ENCODE assay signal across 31 mouse cellular contexts in the genomic region with DNA sequence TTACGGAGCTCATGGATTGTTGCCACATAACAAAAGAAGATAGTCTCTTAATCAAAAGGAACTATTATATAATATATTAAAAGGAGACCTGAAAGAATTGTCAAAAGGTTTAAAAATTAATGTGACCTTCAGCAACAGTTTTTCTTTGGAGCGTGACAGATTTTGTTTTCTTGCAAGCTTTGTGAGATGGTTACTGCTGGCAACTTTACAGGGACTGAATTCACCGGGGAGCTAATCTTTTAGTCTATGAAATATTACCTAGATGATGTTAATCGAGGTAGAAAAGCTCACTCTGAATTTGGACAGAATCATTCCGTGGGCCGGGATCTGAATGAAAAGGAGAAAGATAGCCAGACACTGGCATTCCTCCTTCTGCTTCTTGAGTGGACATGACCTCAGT.
"Had no signal": no experiment of that assay in that cellular context is flagged by ENCODE, and none has a peak within 500 bp of the region (broad histone marks: within the 10 kb centered on the region; RNA-seq: fewer than 3 reads in every experiment).

No protein-coding gene starts in this region.

- H3K4me1 ChIP-seq: limb, embryonic 10.5 days; limb, embryonic 12.5 days; limb, embryonic 13.5 days; limb, embryonic 15.5 days; liver, embryonic 12.5 days; liver, embryonic 13.5 days; liver, embryonic 15.5 days; lung, embryonic 15.5 days; megakaryocyte, embryonic 14.5 days; midbrain, embryonic 10.5 days; midbrain, embryonic 12.5 days; midbrain, embryonic 13.5 days; midbrain, embryonic 15.5 days; neural tube, embryonic 12.5 days; neural tube, embryonic 13.5 days had no signal

- H3K4me2 ChIP-seq: limb, embryonic 12.5 days; limb, embryonic 13.5 days; limb, embryonic 15.5 days; liver, embryonic 11.5 days; liver, embryonic 12.5 days; liver, embryonic 13.5 days; liver, embryonic 15.5 days; lung, embryonic 14.5 days; lung, embryonic 15.5 days; midbrain, embryonic 12.5 days; midbrain, embryonic 13.5 days; midbrain, embryonic 15.5 days; neural tube, embryonic 12.5 days; neural tube, embryonic 13.5 days had no signal

- H3K27me3 ChIP-seq: limb, embryonic 12.5 days; limb, embryonic 13.5 days; limb, embryonic 15.5 days; liver, embryonic 12.5 days; liver, embryonic 13.5 days; liver, embryonic 15.5 days; lung, embryonic 15.5 days; megakaryocyte, embryonic 14.5 days; midbrain, embryonic 12.5 days; midbrain, embryonic 13.5 days; midbrain, embryonic 15.5 days; neural tube, embryonic 12.5 days; neural tube, embryonic 13.5 days had no signal

- H3K27ac ChIP-seq: limb, embryonic 10.5 days; limb, embryonic 12.5 days; limb, embryonic 13.5 days; limb, embryonic 15.5 days; liver, embryonic 12.5 days; liver, embryonic 13.5 days; liver, embryonic 14.5 days; liver, embryonic 15.5 days; lung, embryonic 15.5 days; macrophage; midbrain, embryonic 10.5 days; midbrain, embryonic 12.5 days; midbrain, embryonic 13.5 days; midbrain, embryonic 15.5 days; neural tube, embryonic 12.5 days; neural tube, embryonic 13.5 days had no signal

- H3K4me3 ChIP-seq: limb, embryonic 10.5 days; limb, embryonic 12.5 days; limb, embryonic 13.5 days; limb, embryonic 15.5 days; liver, embryonic 12.5 days; liver, embryonic 13.5 days; liver, embryonic 15.5 days; lung, embryonic 15.5 days; megakaryocyte, embryonic 14.5 days; midbrain, embryonic 10.5 days; midbrain, embryonic 12.5 days; midbrain, embryonic 13.5 days; midbrain, embryonic 15.5 days; myocyte; neural tube, embryonic 12.5 days; neural tube, embryonic 13.5 days had no signal

- ATAC-seq: liver, embryonic 12.5 days; liver, postnatal 0 days; lung, postnatal 0 days; midbrain, embryonic 13.5 days; midbrain, embryonic 15.5 days; midbrain, embryonic 16.5 days had no signal

- H3K9me3 ChIP-seq: limb, embryonic 10.5 days; limb, embryonic 12.5 days; limb, embryonic 13.5 days; limb, embryonic 15.5 days; liver, embryonic 12.5 days; liver, embryonic 13.5 days; liver, embryonic 15.5 days; lung, embryonic 15.5 days; midbrain, embryonic 10.5 days; midbrain, embryonic 15.5 days; neural tube, embryonic 12.5 days; neural tube, embryonic 13.5 days had no signal

- H3K9ac ChIP-seq: limb, embryonic 12.5 days; limb, embryonic 13.5 days; limb, embryonic 15.5 days; liver, embryonic 12.5 days; liver, embryonic 13.5 days; liver, embryonic 14.5 days; liver, embryonic 15.5 days; liver, postnatal 0 days; lung, embryonic 14.5 days; lung, embryonic 15.5 days; midbrain, embryonic 12.5 days; midbrain, embryonic 13.5 days; midbrain, embryonic 15.5 days; neural tube, embryonic 12.5 days; neural tube, embryonic 13.5 days had no signal

- DNase-seq: left cerebral cortex, postnatal 4 days; liver; liver, embryonic 13.5 days; liver, postnatal 0 days; lung, adult 18-20 months; lung, adult 2 months; lung, embryonic 14.5 days; lung, postnatal 10 days; lung, postnatal 14 days; lung, postnatal 36 days; lung, postnatal 4 days had no signal

- H3K36me3 ChIP-seq: limb, embryonic 10.5 days; limb, embryonic 12.5 days; limb, embryonic 13.5 days; limb, embryonic 15.5 days; liver, embryonic 12.5 days; liver, embryonic 13.5 days; liver, embryonic 15.5 days; lung, embryonic 15.5 days; midbrain, embryonic 10.5 days; midbrain, embryonic 12.5 days; midbrain, embryonic 13.5 days; midbrain, embryonic 15.5 days; neural tube, embryonic 12.5 days; neural tube, embryonic 13.5 days had no signal
